Mouse (Mus musculus) heart, embryonic 14.5 days (tissue): ENCODE results near the gene Eloa. TPM values are rescaled to one million over a fixed set of nuclear protein-coding genes. Genes with fewer than 3 reads are reported as not detected.
"Not testable (repeated sequence)": the region's sequence is repeated elsewhere in the genome, so short reads cannot be mapped to it uniquely, and the experiment has no call there.

Experiments used
- ATAC-seq: fragments of 200-750 bp; cut with Nextera tagmentation; 2 replicates; pipeline ENCODE4 v1.8.0; 2017; ENCODE audit warnings: low read depth, moderate TSS enrichment; ENCODE audit not compliant: insufficient number of reproducible peaks, insufficient read depth, low FRiP score
- H3K27ac ChIP-seq, 2 experiments: fragments of 200-500 bp in 1 of 2; fragments of 300-500 bp in 1 of 2; sonication (generic) in 1 of 2; replicated peaks in 1 of 2; 2 replicates each; pipeline ENCODE4 v1.5.1; 2012 to 2014; ENCODE audit warnings: low read depth in 2 of 2, low read length in 2 of 2, control low read depth in 1 of 2, mild to moderate bottlenecking in 1 of 2, mixed read lengths in 1 of 2; ENCODE audit not compliant: control insufficient read depth in 1 of 2, insufficient read depth in 1 of 2
- H3K27me3 ChIP-seq: fragments of 300-500 bp; sonication (generic); 2 replicates; pipeline ENCODE4 v1.6.1; 2014; ENCODE audit warnings: mild to moderate bottlenecking, low read length, control low read depth; ENCODE audit not compliant: control insufficient read depth, insufficient read depth
- H3K36me3 ChIP-seq: fragments of 300-500 bp; sonication (generic); 2 replicates; pipeline ENCODE4 v1.6.1; 2014; ENCODE audit warnings: mild to moderate bottlenecking, control low read depth, low read length, mixed read lengths; ENCODE audit not compliant: control insufficient read depth, insufficient read depth
- H3K4me1 ChIP-seq, 2 experiments: fragments of 200-500 bp in 1 of 2; fragments of 300-500 bp in 1 of 2; sonication (generic) in 1 of 2; 2 replicates each; pipeline ENCODE4 v1.6.1; 2012 to 2014; ENCODE audit warnings: low read length in 2 of 2, control low read depth in 1 of 2, mixed read lengths in 1 of 2; ENCODE audit not compliant: control insufficient read depth in 2 of 2, insufficient read depth in 2 of 2
- H3K4me2 ChIP-seq: fragments of 300-500 bp; sonication (generic); 2 replicates; pipeline ENCODE4 v1.6.1; 2014; ENCODE audit warnings: mild to moderate bottlenecking, low read length
- H3K4me3 ChIP-seq, 2 experiments: fragments of 200-500 bp in 1 of 2; fragments of 300-500 bp in 1 of 2; sonication (generic) in 1 of 2; 2 replicates each; pipeline ENCODE4 v1.5.1; 2012 to 2014; ENCODE audit warnings: low read length in 2 of 2, mild to moderate bottlenecking in 2 of 2, control low read depth in 1 of 2, low read depth in 1 of 2, moderate library complexity in 1 of 2; ENCODE audit not compliant: control insufficient read depth in 1 of 2, insufficient read depth in 1 of 2
- H3K9ac ChIP-seq: fragments of 300-500 bp; sonication (generic); 2 replicates; pipeline ENCODE4 v1.6.1; 2014; ENCODE audit warnings: mild to moderate bottlenecking, low read length
- H3K9me3 ChIP-seq: fragments of 300-500 bp; sonication (generic); 2 replicates; pipeline ENCODE4 v1.6.1; 2016; ENCODE audit warnings: low read length, control low read depth; ENCODE audit not compliant: control insufficient read depth
- WGBS: fragments of 180-500 bp; shearing (Covaris S2); extraction: QIAGEN DNeasy Blood & Tissue Kit; methylation state at CpG from one replicate; pipeline ENCODE4 v1.1.7; 2014; 5-methylcytosine and 5-hydroxymethylcytosine counted together
- polyA plus RNA-seq: library from polyadenylated mRNA; unstranded; fragments of >200 nt; fragmentation: Nextera tagmentation; extraction: Ambion mirVana; gene quantifications from 2 replicates; pipeline ENCODE4 v1.2.1, GENCODE M21; 2014

Eloa gene
- 34.3 and 34.7 TPM in 2 replicates for polyA plus RNA-seq

GRCm38 (mm10) chr4:136021549-136022047 is at the start of gene Eloa:
Gene Eloa (minus strand): TSS chr4:136021763.
- H3K9ac ChIP-seq = peak within 1 kb of the TSS; percentile 96
- H3K4me1 ChIP-seq = peaks cover 2 to 12% of the 10 kb centered on the region in 2 experiments; a peak in 3 of 4 replicates
- H3K27ac ChIP-seq = peak within 1 kb of the TSS; percentile 22 to 85
- H3K36me3 ChIP-seq = no peaks in the 10 kb centered on the region
- 2% methylated on average over 32 of the region's 48 CpGs for WGBS
- H3K4me2 ChIP-seq = peak within 1 kb of the TSS; percentile 95
- H3K27me3 ChIP-seq = no peaks in the 10 kb centered on the region
- peak within 1 kb of the TSS; percentile 83 to 97 for H3K4me3 ChIP-seq
- no peaks in the 10 kb centered on the region for H3K9me3 ChIP-seq
- peak; percentile 99 for ATAC-seq

DNA sequence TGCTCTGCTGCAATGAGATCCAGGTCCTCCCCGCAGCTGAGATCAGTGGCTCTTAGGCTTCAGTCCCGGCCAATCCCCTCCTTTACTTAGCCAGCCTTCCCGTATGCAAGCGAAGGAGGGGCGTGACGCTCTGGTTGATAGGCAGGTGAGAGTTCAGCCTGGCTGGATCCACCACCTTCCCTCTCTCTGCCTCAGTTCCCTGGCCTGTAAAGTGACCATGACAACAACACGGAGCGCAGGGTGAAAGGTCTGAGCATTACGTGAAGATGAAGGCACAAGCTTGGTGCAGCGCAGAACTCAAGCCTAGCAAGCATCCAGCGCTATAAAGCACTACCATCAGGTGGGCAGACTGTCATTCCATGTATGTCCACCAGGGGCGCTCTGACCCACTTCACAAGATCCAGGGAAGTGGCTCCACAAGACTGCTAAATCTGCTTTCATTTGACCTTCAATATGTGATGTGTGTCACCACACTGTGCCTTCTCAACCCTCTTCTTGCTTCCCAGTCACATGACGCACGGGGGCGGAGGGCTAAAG is 49.7 kb upstream of the Eloa start:
- Histone ChIP-seq H3K36me3 (no peaks in the 10 kb centered on the region), H3K4me3 (no peak overlapping the region), H3K9ac (0 out of 2 replicates have a peak overlapping the region, but pooled peaks have one; percentile 21), H3K27me3 (no peaks in the 10 kb centered on the region), H3K27ac (peak overlapping the region in 1 of 2 experiments; percentile 41; a peak in 2 of 4 replicates), H3K4me2 (peak overlapping the region; percentile 43), H3K4me1 (peaks cover 8 to 12% of the 10 kb centered on the region in 2 experiments), H3K9me3 (no peaks in the 10 kb centered on the region)
- WGBS = 2% methylated on average over 15 of the region's 15 CpGs
- ATAC-seq = peak; percentile 39; the same call in 1 of the 2 replicates

DNA sequence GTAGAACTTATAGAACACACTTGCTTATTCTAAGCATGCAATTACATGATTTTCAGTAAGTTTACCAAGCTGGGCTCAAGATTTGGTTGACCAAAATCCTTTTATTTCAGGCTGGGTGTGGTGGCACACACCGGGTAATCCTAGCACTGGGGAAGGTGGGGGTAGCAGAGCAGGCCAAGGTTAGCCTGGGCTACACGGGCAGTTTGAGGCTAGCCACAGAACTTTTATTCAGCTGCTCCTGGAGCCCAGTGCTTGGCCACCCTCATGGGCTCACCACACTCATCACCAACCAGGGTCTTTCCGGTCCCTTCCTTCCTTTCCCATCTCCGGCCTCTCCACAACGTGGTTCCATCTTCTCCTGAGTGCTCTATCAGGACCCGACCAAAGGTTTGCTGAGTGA is 49.0 kb upstream of the Eloa start:
- Histone ChIP-seq H3K4me2 (peak overlapping the region; percentile 43), H3K9me3 (no peaks in the 10 kb centered on the region), H3K36me3 (no peaks in the 10 kb centered on the region), H3K4me1 (peaks cover 8 to 12% of the 10 kb centered on the region in 2 experiments), H3K9ac (peak overlapping the region; percentile 21; the same call in 1 of the 2 replicates), H3K27me3 (no peaks in the 10 kb centered on the region), H3K27ac (peak overlapping the region in 1 of 2 experiments; percentile 41; a peak in 1 of 4 replicates), H3K4me3 (no peak overlapping the region)
- 43% methylated on average over 6 of the region's 6 CpGs for WGBS
- no peak for ATAC-seq

- H3K4me3 ChIP-seq = no peak overlapping the region
- H3K9me3 ChIP-seq = no peaks in the 10 kb centered on the region
- ATAC-seq = peak; percentile 48; the same call in 1 of the 2 replicates
- H3K9ac ChIP-seq = peak overlapping the region; percentile 31; the same call in 1 of the 2 replicates
- peak overlapping the region in 1 of 2 experiments; percentile 41; a peak in 2 of 4 replicates for H3K27ac ChIP-seq
- H3K4me2 ChIP-seq = no peak overlapping the region; the same call in 1 of the 2 replicates
- no peaks in the 10 kb centered on the region for H3K36me3 ChIP-seq
- 2% methylated on average over 18 of the region's 18 CpGs for WGBS
- peaks cover 8 to 12% of the 10 kb centered on the region in 2 experiments for H3K4me1 ChIP-seq
- no peaks in the 10 kb centered on the region for H3K27me3 ChIP-seq
Observed at GRCm38 (mm10) chr4:136069954-136070353, 48.4 kb upstream of the Eloa start.

- H3K27ac ChIP-seq = no peak overlapping the region
- no peak overlapping the region for H3K9ac ChIP-seq
- WGBS = 37% methylated on average over 4 of the region's 4 CpGs
- no peak overlapping the region for H3K4me3 ChIP-seq
- H3K9me3 ChIP-seq = no peaks in the 10 kb centered on the region
- peaks cover 8 to 12% of the 10 kb centered on the region in 2 experiments for H3K4me1 ChIP-seq
- no peaks in the 10 kb centered on the region for H3K36me3 ChIP-seq
- no peaks in the 10 kb centered on the region for H3K27me3 ChIP-seq
- no peak overlapping the region for H3K4me2 ChIP-seq
- ATAC-seq = no peak
Observed at GRCm38 (mm10) chr4:136069313-136069712, 47.8 kb upstream of the Eloa start.

DNA sequence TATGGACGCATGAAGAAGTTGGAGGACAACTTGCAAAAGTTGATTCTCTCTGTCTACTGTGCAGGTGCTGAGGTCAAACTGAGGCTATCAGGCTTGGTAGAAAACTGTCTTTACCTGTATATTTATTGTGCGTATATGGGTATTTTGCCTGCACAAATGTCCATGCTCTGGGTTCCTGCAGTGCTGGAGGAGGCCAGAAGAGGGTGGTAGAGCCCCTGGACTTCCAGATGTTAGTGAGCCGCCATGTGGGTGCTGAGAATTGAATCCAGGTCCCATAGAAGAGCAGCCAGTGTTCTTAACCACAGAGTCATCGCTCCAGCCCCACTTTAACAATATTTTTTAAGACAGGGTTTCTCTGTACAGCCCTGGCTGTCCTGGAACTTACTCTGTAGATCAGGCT is 41.6 kb upstream of the Eloa start:
- 87% methylated on average over 4 of the region's 4 CpGs for WGBS
- H3K27ac ChIP-seq = no peak overlapping the region
- no peak overlapping the region for H3K9ac ChIP-seq
- no peak overlapping the region for H3K4me3 ChIP-seq
- no peak overlapping the region for H3K4me2 ChIP-seq
- H3K4me1 ChIP-seq = no peaks in the 10 kb centered on the region
- no peaks in the 10 kb centered on the region for H3K36me3 ChIP-seq
- ATAC-seq = no peak
- no peaks in the 10 kb centered on the region for H3K27me3 ChIP-seq
- no peaks in the 10 kb centered on the region for H3K9me3 ChIP-seq

DNA sequence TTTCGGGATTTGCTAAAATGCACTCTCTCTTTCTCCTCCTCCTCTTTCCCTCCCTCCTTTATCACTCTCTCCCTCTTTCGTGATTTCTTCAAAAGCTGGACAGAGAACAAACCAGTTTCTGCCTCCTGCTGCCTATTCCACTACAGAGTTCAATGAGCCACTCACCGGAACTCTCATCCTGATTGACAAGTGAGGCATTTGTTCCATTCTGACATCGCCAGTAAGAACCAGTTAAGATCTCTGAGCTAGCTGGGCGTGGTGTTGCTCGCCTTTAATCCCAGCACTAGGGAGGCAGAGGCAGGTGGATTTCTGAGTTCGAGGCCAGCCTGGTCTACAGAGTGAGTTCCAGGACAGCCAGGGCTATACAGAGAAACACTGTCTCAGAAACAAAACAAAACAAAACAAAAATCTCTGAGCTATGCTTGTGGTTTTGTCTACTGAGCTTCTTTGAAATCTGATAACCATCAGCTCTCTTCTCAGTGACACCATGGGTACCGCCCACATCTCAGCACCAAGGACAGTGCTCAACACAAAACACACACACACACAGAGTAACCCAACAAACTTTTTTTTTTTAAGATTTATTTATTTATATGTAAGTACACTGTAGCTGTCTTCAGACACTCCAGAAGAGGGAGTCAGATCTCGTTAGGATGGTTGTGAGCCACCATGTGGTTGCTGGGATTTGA is 38.4 kb upstream of the Eloa start:
- H3K36me3 ChIP-seq, H3K4me1 ChIP-seq, ATAC-seq, H3K9me3 ChIP-seq, H3K27me3 ChIP-seq, H3K4me3 ChIP-seq, H3K27ac ChIP-seq, H3K4me2 ChIP-seq, H3K9ac ChIP-seq: not testable (repeated sequence)
- 53% methylated on average over 9 of the region's 9 CpGs for WGBS
